Mouse (Mus musculus) heart, embryonic 15.5 days (tissue): ENCODE data around the gene Cttnbp2. TPM values are rescaled to one million over a fixed set of nuclear protein-coding genes. Genes with fewer than 3 reads are reported as not detected.

Experiments used
- ATAC-seq: fragments of 200-750 bp; cut with Nextera tagmentation; replicated peaks from 2 replicates; pipeline ENCODE4 v1.8.0; 2017; ENCODE audit warnings: low read depth, moderate TSS enrichment; ENCODE audit not compliant: insufficient number of reproducible peaks, insufficient read depth, low FRiP score
- H3K27ac ChIP-seq: fragments of 300-500 bp; sonication (generic); 2 replicates; pipeline ENCODE4 v1.5.1; 2015; ENCODE audit warnings: mild to moderate bottlenecking, inconsistent platforms
- H3K27me3 ChIP-seq: fragments of 300-500 bp; sonication (generic); 2 replicates; pipeline ENCODE4 v1.6.1; 2015; ENCODE audit warnings: inconsistent platforms
- H3K36me3 ChIP-seq: fragments of 300-500 bp; sonication (generic); 2 replicates; pipeline ENCODE4 v1.6.1; 2015; ENCODE audit warnings: mild to moderate bottlenecking, inconsistent platforms
- H3K4me1 ChIP-seq: fragments of 300-500 bp; sonication (generic); replicated peaks from 2 replicates; pipeline ENCODE4 v1.6.1; 2015; ENCODE audit warnings: inconsistent platforms
- H3K4me2 ChIP-seq: fragments of 300-500 bp; sonication (generic); 2 replicates; pipeline ENCODE4 v1.6.1; 2015; ENCODE audit warnings: inconsistent platforms, mild to moderate bottlenecking, moderate library complexity
- H3K4me3 ChIP-seq: fragments of 300-500 bp; sonication (generic); 2 replicates; pipeline ENCODE4 v1.5.1; 2015; ENCODE audit warnings: mild to moderate bottlenecking, inconsistent platforms
- H3K9ac ChIP-seq: fragments of 300-500 bp; sonication (generic); 2 replicates; pipeline ENCODE4 v1.6.1; 2015; ENCODE audit warnings: mild to moderate bottlenecking, inconsistent platforms
- H3K9me3 ChIP-seq: fragments of 300-500 bp; sonication (generic); replicated peaks from 2 replicates; pipeline ENCODE4 v1.6.1; 2016; ENCODE audit warnings: inconsistent platforms
- WGBS: fragments of 180-500 bp; shearing (Covaris S2); methylation state at CpG from one replicate; pipeline ENCODE4 v1.1.7; 2015; ENCODE audit warnings: mixed read lengths; 5-methylcytosine and 5-hydroxymethylcytosine counted together
- microRNA-seq: library from miRNA; unstranded; fragments of <30 nt; microRNA quantifications from one replicate; pipeline ENCODE4, GENCODE M21; 2016
- polyA plus RNA-seq: library from polyadenylated mRNA; unstranded; fragments of >200 nt; fragmentation: Nextera tagmentation; extraction: Ambion mirVana; gene quantifications from 2 replicates; pipeline ENCODE4 v1.2.1, GENCODE M21; 2015

Gene Cttnbp2
- polyA plus RNA-seq, 1 experiment from 2014 or later, result 6.0 TPM

GRCm38 (mm10) chr6:18369054-18369453 is 145.6 kb downstream of the Cttnbp2 start:
- Histone ChIP-seq H3K36me3 (no peaks in the 10 kb centered on the region), H3K9me3 (no peaks in the 10 kb centered on the region), H3K27ac (no peak overlapping the region), H3K4me3 (no peak overlapping the region), H3K9ac (no peak overlapping the region), H3K27me3 (no peaks in the 10 kb centered on the region), H3K4me1 (0 out of 2 replicates have a peak, but pooled peaks cover 2% of the 10 kb centered on the region), H3K4me2 (no peak overlapping the region)
- no peak for ATAC-seq
- WGBS, result 84% methylated on average over 3 of the region's 3 CpGs

GRCm38 (mm10) chr6:18362232-18362631 is 152.4 kb downstream of the Cttnbp2 start:
- ATAC-seq, result no peak
- no peak overlapping the region for H3K27ac ChIP-seq
- no peak overlapping the region for H3K4me2 ChIP-seq
- 51% methylated on average over 5 of the region's 5 CpGs for WGBS
- no peaks in the 10 kb centered on the region for H3K36me3 ChIP-seq
- no peaks in the 10 kb centered on the region for H3K27me3 ChIP-seq
- no peak overlapping the region for H3K4me3 ChIP-seq
- no peaks in the 10 kb centered on the region; the same call in 1 of the 2 replicates for H3K4me1 ChIP-seq
- H3K9me3 ChIP-seq, result no peaks in the 10 kb centered on the region
- H3K9ac ChIP-seq, result no peak overlapping the region

GRCm38 (mm10) chr6:18360955-18361354 is 153.7 kb downstream of the Cttnbp2 start:
- Histone ChIP-seq H3K27me3 (no peaks in the 10 kb centered on the region), H3K4me3 (no peak overlapping the region), H3K9me3 (no peaks in the 10 kb centered on the region), H3K27ac (no peak overlapping the region), H3K9ac (no peak overlapping the region), H3K4me1 (no peaks in the 10 kb centered on the region; the same call in 1 of the 2 replicates), H3K4me2 (no peak overlapping the region), H3K36me3 (no peaks in the 10 kb centered on the region)
- no peak for ATAC-seq

- ATAC-seq, result no peak
- no peak overlapping the region for H3K9ac ChIP-seq
- no peak overlapping the region for H3K27ac ChIP-seq
- H3K4me1 ChIP-seq, result no peaks in the 10 kb centered on the region; the same call in 1 of the 2 replicates
- no peaks in the 10 kb centered on the region for H3K36me3 ChIP-seq
- H3K4me3 ChIP-seq, result no peak overlapping the region
- H3K27me3 ChIP-seq, result no peaks in the 10 kb centered on the region
- H3K4me2 ChIP-seq, result no peak overlapping the region
- H3K9me3 ChIP-seq, result no peaks in the 10 kb centered on the region
- WGBS, result 60% methylated on average over 1 of the region's 1 CpGs
Measured at GRCm38 (mm10) chr6:18360154-18360553, 154.5 kb downstream of the Cttnbp2 start.

GRCm38 (mm10) chr6:18349153-18349858 is 165.3 kb downstream of the Cttnbp2 start:
- Histone ChIP-seq H3K9ac (no peak overlapping the region), H3K36me3 (no peaks in the 10 kb centered on the region), H3K9me3 (no peaks in the 10 kb centered on the region), H3K4me1 (no peaks in the 10 kb centered on the region), H3K4me3 (no peak overlapping the region), H3K27me3 (no peaks in the 10 kb centered on the region), H3K4me2 (no peak overlapping the region), H3K27ac (no peak overlapping the region)
- no peak for ATAC-seq
- WGBS, result 57% methylated on average over 3 of the region's 3 CpGs

GRCm38 (mm10) chr6:18344272-18344671 is 170.4 kb downstream of the Cttnbp2 start:
- H3K27ac ChIP-seq, result no peak overlapping the region
- no peak overlapping the region for H3K4me3 ChIP-seq
- H3K4me2 ChIP-seq, result no peak overlapping the region
- ATAC-seq, result no peak
- no peaks in the 10 kb centered on the region for H3K27me3 ChIP-seq
- WGBS, result 81% methylated on average over 2 of the region's 2 CpGs
- no peak overlapping the region for H3K9ac ChIP-seq
- no peaks in the 10 kb centered on the region for H3K4me1 ChIP-seq
- no peaks in the 10 kb centered on the region for H3K36me3 ChIP-seq
- no peaks in the 10 kb centered on the region for H3K9me3 ChIP-seq

GRCm38 (mm10) chr6:18338307-18338706 is 176.3 kb downstream of the Cttnbp2 start:
- ATAC-seq, result no peak

GRCm38 (mm10) chr6:18335393-18335792 is 179.2 kb downstream of the Cttnbp2 start:
- Histone ChIP-seq H3K27ac (no peak overlapping the region), H3K4me2 (no peak overlapping the region), H3K9me3 (no peaks in the 10 kb centered on the region), H3K4me1 (no peaks in the 10 kb centered on the region), H3K4me3 (no peak overlapping the region), H3K27me3 (no peaks in the 10 kb centered on the region), H3K36me3 (no peaks in the 10 kb centered on the region), H3K9ac (no peak overlapping the region)
- ATAC-seq, result no peak
- WGBS, result 72% methylated on average over 3 of the region's 3 CpGs

More at GRCm38 (mm10) chr6:18338307-18338706, 176.3 kb downstream of the Cttnbp2 start:
- no peak overlapping the region for H3K4me3 ChIP-seq
- H3K4me2 ChIP-seq, result no peak overlapping the region
- H3K27me3 ChIP-seq, result no peaks in the 10 kb centered on the region
- no peaks in the 10 kb centered on the region for H3K4me1 ChIP-seq
- H3K36me3 ChIP-seq, result no peaks in the 10 kb centered on the region
- no peaks in the 10 kb centered on the region for H3K9me3 ChIP-seq
- no peak overlapping the region for H3K27ac ChIP-seq
- no peak overlapping the region for H3K9ac ChIP-seq

- Histone ChIP-seq H3K27ac (no peak overlapping the region), H3K9ac (no peak overlapping the region), H3K27me3 (no peaks in the 10 kb centered on the region), H3K36me3 (no peaks in the 10 kb centered on the region), H3K4me3 (no peak overlapping the region), H3K9me3 (no peaks in the 10 kb centered on the region), H3K4me1 (no peaks in the 10 kb centered on the region), H3K4me2 (no peak overlapping the region)
- no peak for ATAC-seq
- WGBS, result 70% methylated on average over 1 of the region's 1 CpGs
Measured at GRCm38 (mm10) chr6:18322950-18323349, 191.7 kb downstream of the Cttnbp2 start.

Small RNAs within 50 kb of the gene (microRNA-seq; reads per million reads assigned to microRNA genes)
- not detected for gene Gm26233
